Mouse (Mus musculus): ENCODE results near the gene Cwc22. TPM values are rescaled to one million over a fixed set of nuclear protein-coding genes. Genes with fewer than 3 reads are reported as not detected.

Gene Cwc22
- total RNA-seq, 2 experiments from 2014 or later, result 26.7 to 29.7 TPM

DNA sequence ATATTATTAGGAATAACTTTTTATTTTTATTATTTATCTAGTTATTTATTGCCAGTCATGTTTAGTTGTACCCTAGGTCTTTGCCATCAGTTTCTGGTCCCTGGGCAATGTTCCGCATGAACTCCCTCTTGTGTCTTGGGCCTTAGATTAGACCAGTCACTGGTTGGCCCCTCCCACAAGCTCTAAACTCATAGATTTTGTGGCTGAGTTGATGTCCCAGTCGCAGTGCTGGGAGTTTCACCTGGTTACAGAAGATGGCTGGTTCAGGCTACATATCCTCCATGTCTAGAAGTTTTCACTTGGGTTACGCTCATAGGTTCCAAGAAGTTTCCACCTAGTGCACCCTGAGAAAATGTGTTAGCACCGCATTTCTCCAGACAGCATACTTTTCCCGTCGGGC lies 61.1 kb downstream of the Cwc22 start:
- DNase-seq (ENCODE audit: low spot score in 2 of 2), result no peak
- Histone ChIP-seq H3K4me3 (no peak overlapping the region), H3K27ac (no peak overlapping the region)
- no peak for TF ChIP-seq CTCF (conservative IDR thresholded peaks at IDR 0.05)

DNA sequence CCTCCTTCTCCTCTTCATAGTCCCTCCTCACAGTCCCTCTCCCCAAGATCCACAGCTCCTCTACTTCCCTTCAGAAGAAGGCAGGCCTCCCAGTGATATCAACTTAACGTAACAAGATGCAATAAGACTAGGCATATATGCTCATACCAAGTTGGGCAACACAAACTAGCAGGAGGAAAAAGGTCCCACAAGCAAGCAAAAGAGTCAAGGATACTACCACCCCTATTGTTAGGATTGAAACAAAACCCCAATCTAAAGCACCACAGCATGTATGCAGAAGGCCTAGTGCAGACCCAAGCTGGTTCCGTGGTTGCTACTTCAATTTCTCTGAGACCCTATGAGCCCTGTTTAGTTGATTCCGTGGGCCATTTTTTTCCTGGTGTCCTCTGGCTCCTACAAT lies 61.7 kb downstream of the Cwc22 start:
- no peak overlapping the region for H3K27ac ChIP-seq
- no peak for DNase-seq (ENCODE audit: low spot score in 2 of 2)
- H3K4me3 ChIP-seq, result no peak overlapping the region
- no peak for TF ChIP-seq CTCF (conservative IDR thresholded peaks at IDR 0.05)

DNA sequence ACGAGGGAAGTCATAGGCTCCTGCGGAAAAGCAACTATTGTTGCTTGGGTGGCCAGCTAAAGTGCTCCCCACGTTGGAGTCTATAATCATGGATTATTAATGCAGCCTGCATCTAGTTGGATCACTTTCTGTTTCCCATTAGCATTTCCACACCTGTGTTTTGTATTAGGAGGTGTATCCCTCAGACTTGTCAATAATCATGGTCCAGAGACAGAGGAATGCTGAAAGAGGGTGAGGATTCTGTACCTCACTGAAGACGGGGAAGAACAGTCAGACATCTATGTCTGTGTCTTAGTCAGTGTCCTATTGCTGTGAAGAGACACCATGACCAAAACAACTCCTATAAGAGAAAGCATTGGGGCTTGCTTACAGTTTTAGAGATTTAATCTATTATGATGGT lies 63.2 kb downstream of the Cwc22 start:
- Histone ChIP-seq H3K4me3 (no peak overlapping the region), H3K27ac (no peak overlapping the region)
- no peak for TF ChIP-seq CTCF (conservative IDR thresholded peaks at IDR 0.05)
- no peak for DNase-seq (ENCODE audit: low spot score in 2 of 2)

DNA sequence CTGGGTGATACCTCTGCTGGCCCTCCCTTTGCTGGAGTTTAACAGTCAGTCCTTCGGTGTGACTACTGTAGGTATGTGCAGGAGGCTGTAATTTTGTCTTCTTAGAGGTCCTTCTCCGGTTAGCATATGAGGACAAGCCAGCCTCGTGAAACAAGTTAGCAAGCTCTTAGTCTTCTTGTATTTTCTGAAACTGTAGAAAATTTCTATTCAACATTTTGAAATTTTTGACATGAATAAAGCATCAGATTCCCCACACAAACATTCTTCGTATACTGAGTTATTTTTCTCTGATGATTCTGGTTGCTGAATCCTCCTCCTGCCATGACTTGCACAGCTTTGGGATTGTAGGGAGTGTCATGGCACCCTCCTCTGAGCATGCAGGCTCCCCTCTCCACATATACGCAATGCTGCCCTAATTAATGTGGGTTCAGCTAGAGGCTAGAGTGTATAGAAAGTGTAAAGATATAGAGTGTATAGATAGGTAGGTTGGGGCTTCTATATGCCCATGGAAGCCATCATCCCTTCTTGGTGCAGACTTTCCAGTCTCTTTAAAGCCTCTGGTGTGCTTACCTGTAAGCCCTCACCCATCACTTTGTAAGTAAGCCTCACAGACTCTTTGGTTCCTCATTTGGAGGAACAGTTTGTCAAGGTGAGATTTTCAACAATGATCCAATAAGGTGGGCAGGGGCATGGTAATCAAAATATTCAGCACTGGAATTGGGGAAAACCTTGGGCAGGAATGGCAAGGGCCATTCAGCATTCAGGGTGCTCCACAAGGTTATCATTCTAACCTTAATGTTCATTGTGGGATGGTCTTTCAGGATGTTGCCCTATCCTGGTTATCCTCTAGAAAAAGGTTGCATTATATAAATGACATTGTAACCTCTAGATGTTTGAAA lies 64.6 kb downstream of the Cwc22 start:
- no peak for TF ChIP-seq CTCF (conservative IDR thresholded peaks at IDR 0.05)
- no peak overlapping the region for H3K4me3 ChIP-seq
- H3K27ac ChIP-seq, result no peak overlapping the region
- DNase-seq (ENCODE audit: low spot score in 2 of 2), result no peak

DNA sequence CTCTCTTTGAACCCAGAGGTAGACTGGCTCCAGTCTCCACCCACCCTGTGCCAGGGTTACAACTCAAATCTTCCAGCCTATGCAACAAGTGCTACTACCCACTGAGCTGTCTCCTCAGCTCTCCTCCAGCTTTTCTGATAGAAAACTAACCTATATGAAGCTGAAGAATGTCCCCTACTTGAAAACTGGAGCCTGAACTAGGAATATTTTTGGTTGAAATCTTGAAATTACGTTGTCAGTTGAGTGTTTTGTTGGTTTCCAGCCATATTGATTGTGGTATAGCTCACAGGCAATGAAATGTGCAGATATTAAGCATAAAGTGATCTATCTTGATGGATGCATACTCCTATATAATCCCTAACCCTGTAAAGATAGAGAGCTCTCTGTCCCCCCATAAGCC lies 65.8 kb downstream of the Cwc22 start:
- H3K4me3 ChIP-seq, result no peak overlapping the region
- no peak overlapping the region for H3K27ac ChIP-seq
- DNase-seq (ENCODE audit: low spot score in 2 of 2), result no peak
- no peak for TF ChIP-seq CTCF (conservative IDR thresholded peaks at IDR 0.05)

DNA sequence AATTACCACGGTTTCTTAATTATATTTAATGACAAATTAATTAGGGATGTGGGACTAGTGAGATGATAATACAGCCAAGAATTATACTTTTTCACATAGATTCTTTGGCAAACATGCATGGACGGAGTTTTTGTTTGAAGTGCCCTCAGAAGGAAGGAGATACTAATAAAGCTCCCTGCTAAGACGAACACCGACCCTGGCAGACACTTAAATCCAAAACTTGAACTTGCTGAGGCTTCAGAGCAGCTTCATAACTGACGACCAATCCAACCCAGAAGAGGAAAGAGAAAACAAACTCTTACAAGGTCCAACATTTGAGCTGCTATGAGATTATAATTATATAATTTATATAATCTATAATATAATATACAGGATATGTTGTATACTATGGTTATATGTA lies 66.4 kb downstream of the Cwc22 start:
- DNase-seq (ENCODE audit: low spot score in 2 of 2), result no peak
- TF ChIP-seq CTCF (conservative IDR thresholded peaks at IDR 0.05), result no peak
- Histone ChIP-seq H3K27ac (no peak overlapping the region), H3K4me3 (no peak overlapping the region)

DNA sequence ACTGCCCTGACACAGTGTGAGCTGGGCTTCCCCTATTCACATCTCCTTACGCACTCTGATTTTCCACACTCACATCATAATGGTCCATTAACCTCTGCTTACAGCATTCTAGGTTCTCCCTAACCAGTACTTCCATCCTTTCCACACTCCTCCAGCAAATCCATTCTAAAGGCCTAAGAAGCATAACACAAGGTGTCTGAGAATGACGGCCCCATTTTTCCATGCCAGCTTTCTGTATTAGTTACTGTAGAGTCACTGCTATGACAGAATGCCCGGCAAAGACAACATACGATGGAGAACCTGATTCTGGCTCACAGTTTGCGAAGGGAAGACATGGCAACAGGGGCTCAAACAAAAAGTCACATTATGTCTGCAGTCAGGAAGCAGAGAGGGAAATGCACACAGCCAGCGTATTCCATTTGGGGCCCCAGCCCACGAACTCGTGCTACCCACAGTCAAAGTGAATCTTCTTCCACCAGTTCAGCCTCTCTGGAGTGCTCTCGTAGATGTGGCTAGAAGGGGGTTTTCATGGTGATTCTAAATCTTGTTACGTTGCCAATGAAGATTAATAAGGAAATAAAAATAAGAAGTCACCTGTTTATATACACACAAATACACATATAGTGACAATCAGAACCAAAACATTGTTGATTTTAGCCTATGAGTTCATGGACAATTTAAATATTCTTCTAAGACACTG lies 68.9 kb downstream of the Cwc22 start:
- Histone ChIP-seq H3K27ac (no peak overlapping the region), H3K4me3 (no peak overlapping the region)
- no peak for DNase-seq (ENCODE audit: low spot score in 2 of 2)
- no peak for TF ChIP-seq CTCF (conservative IDR thresholded peaks at IDR 0.05)

DNA sequence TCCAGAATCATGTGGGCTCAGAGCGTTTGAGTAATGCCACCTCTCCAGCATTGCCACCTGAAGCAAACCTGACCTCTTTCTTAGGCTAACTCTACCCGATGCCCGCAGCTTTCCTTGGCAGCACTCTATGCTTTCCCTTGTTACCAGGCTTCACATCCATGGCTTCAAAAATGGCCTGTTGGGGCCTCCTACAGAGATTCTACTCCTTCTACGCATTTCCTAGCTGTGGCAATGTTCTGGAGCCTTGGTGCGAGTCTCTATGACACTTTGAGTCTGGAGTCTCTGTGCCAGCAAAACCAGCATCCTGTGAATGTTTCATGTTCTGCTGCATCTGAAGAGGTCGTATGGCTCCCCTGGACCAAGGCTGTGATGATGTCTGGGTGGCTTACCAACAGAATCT lies 69.8 kb downstream of the Cwc22 start:
- no peak for DNase-seq (ENCODE audit: low spot score in 2 of 2)
- no peak overlapping the region for H3K4me3 ChIP-seq
- TF ChIP-seq CTCF (conservative IDR thresholded peaks at IDR 0.05), result no peak
- H3K27ac ChIP-seq, result no peak overlapping the region

DNA sequence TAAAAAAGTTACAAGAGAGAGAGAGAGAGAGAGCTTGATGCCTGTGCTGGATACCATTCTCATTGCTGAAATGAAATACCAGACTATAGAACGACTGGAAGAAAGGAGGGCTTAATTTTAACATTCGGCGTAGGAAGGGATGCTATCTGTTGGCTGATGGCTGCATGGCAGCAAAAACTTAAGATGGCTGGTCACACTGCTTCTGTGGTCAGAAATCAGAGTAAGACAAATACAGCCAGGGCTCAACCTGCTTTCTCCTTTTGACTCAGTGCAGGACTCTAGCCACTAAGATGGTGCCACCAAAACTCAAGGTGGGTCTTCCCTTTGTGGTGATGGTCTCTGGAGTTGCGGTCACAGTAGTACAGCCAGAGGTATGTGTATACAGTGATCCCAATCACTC lies 70.7 kb downstream of the Cwc22 start:
- DNase-seq (ENCODE audit: low spot score in 2 of 2), result no peak
- TF ChIP-seq CTCF (conservative IDR thresholded peaks at IDR 0.05), result no peak
- no peak overlapping the region for H3K27ac ChIP-seq
- H3K4me3 ChIP-seq, result no peak overlapping the region

DNA sequence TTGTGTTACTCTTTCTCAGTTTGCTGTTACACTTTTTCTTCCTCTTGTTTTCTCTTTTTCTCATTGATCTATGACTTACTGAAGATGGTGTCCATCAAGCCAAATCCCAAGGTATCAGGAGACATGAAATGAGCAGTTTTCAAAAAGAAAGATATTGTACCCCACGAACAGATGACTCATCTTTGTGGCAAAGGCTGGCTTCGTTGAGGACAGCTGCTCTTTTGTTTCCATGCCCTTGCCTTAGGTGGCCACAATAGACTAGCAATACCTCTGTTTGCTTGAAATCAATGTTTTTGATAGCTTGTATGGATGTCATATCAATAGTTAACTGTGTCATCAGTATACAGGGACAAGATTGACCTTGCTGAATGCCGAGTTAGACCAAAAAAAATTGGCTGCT lies 71.5 kb downstream of the Cwc22 start:
- no peak for TF ChIP-seq CTCF (conservative IDR thresholded peaks at IDR 0.05)
- no peak overlapping the region for H3K4me3 ChIP-seq
- DNase-seq (ENCODE audit: low spot score in 2 of 2), result no peak
- no peak overlapping the region for H3K27ac ChIP-seq

DNA sequence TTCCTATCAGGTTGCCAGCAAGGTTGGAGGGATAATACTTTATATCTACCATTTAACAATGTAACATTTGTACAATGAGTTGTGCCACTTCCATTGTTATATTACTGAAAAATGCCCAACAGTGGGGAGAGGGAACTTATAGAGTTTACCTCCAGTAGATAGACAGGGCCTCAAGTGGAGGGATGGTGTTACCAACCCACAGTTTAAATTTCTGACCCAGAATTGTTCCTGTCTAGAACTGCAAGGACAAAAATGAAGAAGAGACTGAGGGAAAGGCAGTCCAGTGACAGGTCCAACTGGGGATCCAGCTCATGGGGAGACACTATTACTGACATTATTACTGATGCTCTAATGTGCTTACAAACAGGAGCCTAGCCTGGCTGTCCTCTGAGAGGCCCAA lies 72.4 kb downstream of the Cwc22 start:
- TF ChIP-seq CTCF (conservative IDR thresholded peaks at IDR 0.05), result no peak
- Histone ChIP-seq H3K4me3 (no peak overlapping the region), H3K27ac (no peak overlapping the region)
- DNase-seq (ENCODE audit: low spot score in 2 of 2), result no peak

DNA sequence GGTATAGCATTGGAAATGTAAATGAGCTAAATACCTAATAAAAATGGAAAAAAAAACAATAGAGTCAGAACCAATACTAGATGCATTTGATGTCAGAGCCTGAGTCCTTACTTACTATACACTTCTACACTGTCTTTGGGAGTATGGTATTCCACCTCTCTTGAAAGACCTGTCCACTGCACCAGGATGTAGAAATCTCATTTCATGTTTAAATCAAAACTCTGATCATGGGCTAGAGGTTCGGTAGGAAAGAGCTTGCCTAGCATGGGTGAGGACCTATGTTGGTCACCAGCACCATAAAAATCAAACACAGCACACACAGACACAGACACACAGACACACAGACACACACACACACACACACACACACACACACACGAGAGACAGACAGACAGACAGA lies 73.5 kb downstream of the Cwc22 start:
- no peak for TF ChIP-seq CTCF (conservative IDR thresholded peaks at IDR 0.05)
- H3K4me3 ChIP-seq, result no peak overlapping the region
- no peak for DNase-seq (ENCODE audit: low spot score in 2 of 2)
- no peak overlapping the region for H3K27ac ChIP-seq

DNA sequence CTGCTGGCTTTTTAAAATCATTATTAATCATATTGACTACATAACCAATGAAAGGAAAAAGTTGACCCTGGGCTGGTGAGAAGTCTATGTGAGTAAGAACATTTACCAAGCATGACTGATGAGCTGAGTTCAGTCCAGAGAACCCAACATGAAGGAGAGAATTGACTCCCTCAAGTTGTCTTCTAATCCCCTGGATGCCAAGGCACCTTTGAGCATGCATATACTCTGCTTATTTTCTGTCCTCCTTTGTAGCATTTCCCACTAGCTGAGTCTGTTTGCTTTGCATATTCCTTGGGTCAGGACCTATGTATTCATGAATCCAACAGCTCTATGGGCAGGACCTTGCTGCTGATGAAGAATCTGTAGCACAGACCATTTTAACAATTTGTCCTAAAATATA lies 75.0 kb downstream of the Cwc22 start:
- no peak overlapping the region for H3K4me3 ChIP-seq
- no peak for DNase-seq (ENCODE audit: low spot score in 2 of 2)
- H3K27ac ChIP-seq, result no peak overlapping the region
- no peak for TF ChIP-seq CTCF (conservative IDR thresholded peaks at IDR 0.05)

Data from layer of hippocampus, adult 2 months (tissue).